Mouse (Mus musculus): ENCODE results near the gene Rgs16.

DNA sequence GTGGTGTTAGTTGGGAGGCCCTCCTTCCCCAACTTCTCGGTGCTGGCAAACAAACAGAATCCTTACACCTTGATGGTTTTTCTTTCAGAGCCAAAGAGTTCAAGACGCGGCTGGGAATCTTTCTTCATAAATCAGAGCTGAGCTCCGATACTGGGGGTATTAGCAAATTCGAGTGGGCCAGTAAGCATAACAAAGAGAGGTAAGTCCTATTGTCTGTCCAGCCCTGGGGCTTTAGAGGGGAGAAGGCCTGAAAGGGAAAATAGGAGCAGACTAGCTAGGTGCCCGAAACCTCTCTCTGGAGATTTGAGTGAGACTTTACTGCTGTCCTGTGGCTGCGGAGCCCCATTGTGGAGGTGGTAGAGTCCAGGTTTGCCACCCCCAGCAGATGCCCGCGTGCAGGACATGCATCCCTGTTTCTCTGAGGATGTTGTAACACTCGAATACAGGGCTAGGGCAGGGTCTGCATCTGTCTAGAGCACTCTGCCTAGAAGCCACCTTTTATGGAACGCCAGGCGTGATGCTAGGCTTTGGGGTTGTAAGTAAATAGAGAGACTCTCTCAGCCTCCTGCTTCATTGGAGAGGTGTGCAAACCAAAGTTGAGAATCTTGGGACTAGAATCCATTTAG, 739 bp downstream of the Rgs16 start:
- TF ChIP-seq POLR2A (IDR thresholded peaks at IDR 0.05; ENCODE audit: borderline replicate concordance, extremely low read depth, insufficient read depth, insufficient read length, poor library complexity, severe bottlenecking) = no peak
- no peak for TF ChIP-seq CTCF (IDR thresholded peaks at IDR 0.05; ENCODE audit: borderline replicate concordance, extremely low read depth, insufficient read depth, insufficient read length)
